Mouse (Mus musculus) hindbrain, embryonic 10.5 days (tissue): ENCODE measurements at regions not wholly inside any gene's neighbourhood (a gene's known extent, or its start where the extent isn't known, plus 50 kb on each side); places are given as distances from the start of the nearest gene placed in this dataset.
A peak's percentile ranks its signal among the peaks of the same experiment; 100 is the strongest.

ENCODE experiments used
- DNase-seq: peaks from one replicate; pipeline ENCODE4 v3.0.0-alpha.2; 2017; ENCODE audit warnings: low spot score
- H3K27ac ChIP-seq: fragments of 300-500 bp; sonication (generic); 2 replicates; pipeline ENCODE4 v1.5.1; 2016; ENCODE audit warnings: mild to moderate bottlenecking, moderate library complexity
- H3K27me3 ChIP-seq: fragments of 300-500 bp; sonication (generic); 2 replicates; pipeline ENCODE4 v1.6.1; 2016; ENCODE audit warnings: mild to moderate bottlenecking; ENCODE audit not compliant: poor library complexity, insufficient read depth, severe bottlenecking
- H3K36me3 ChIP-seq: fragments of 300-500 bp; sonication (generic); 2 replicates; pipeline ENCODE4 v1.6.1; 2016; ENCODE audit warnings: mild to moderate bottlenecking, moderate library complexity
- H3K4me1 ChIP-seq: fragments of 300-500 bp; sonication (generic); replicated peaks from 2 replicates; pipeline ENCODE4 v1.6.1; 2016; ENCODE audit warnings: mild to moderate bottlenecking
- H3K4me3 ChIP-seq: fragments of 300-500 bp; sonication (generic); 2 replicates; pipeline ENCODE4 v1.5.1; 2016; ENCODE audit warnings: mild to moderate bottlenecking, moderate library complexity
- H3K9me3 ChIP-seq: fragments of 300-500 bp; sonication (generic); 2 replicates; pipeline ENCODE4 v1.6.1; 2016; ENCODE audit warnings: mild to moderate bottlenecking, moderate library complexity
- WGBS: fragments of 180-500 bp; shearing (Covaris S2); methylation state at CpG from one replicate; pipeline ENCODE4 v1.1.7; 2016; 5-methylcytosine and 5-hydroxymethylcytosine counted together

- no peaks in the 10 kb centered on the region for H3K27me3 ChIP-seq
- no peaks in the 10 kb centered on the region for H3K4me1 ChIP-seq
- WGBS: 88% methylated on average over 3 of the region's 3 CpGs
- H3K9me3 ChIP-seq: no peaks in the 10 kb centered on the region
- H3K27ac ChIP-seq: no peak overlapping the region
- H3K4me3 ChIP-seq: no peak overlapping the region
- no peaks in the 10 kb centered on the region for H3K36me3 ChIP-seq
- no peak for DNase-seq
Observed at GRCm38 (mm10) chr6:66012675-66013074, 60.3 kb downstream of the 4930544G11Rik start.

GRCm38 (mm10) chr6:66023531-66023930 lies 71.1 kb downstream of the 4930544G11Rik start:
- H3K4me3 ChIP-seq: no peak overlapping the region
- H3K36me3 ChIP-seq: no peaks in the 10 kb centered on the region
- H3K9me3 ChIP-seq: no peaks in the 10 kb centered on the region
- DNase-seq: no peak
- no peak overlapping the region for H3K27ac ChIP-seq
- 83% methylated on average over 1 of the region's 1 CpGs for WGBS
- no peaks in the 10 kb centered on the region for H3K4me1 ChIP-seq
- H3K27me3 ChIP-seq: no peaks in the 10 kb centered on the region

- no peaks in the 10 kb centered on the region for H3K4me1 ChIP-seq
- H3K9me3 ChIP-seq: no peaks in the 10 kb centered on the region
- no peaks in the 10 kb centered on the region for H3K36me3 ChIP-seq
- DNase-seq: no peak
- no peak overlapping the region for H3K4me3 ChIP-seq
- H3K27ac ChIP-seq: no peak overlapping the region
- 85% methylated on average over 2 of the region's 2 CpGs for WGBS
- H3K27me3 ChIP-seq: no peaks in the 10 kb centered on the region
Observed at GRCm38 (mm10) chr6:66036789-66037188, 84.4 kb downstream of the 4930544G11Rik start.

GRCm38 (mm10) chr6:66051852-66052251 lies 99.4 kb downstream of the 4930544G11Rik start:
- 88% methylated on average over 4 of the region's 4 CpGs for WGBS
- Histone ChIP-seq H3K4me3 (no peak overlapping the region), H3K27ac (no peak overlapping the region), H3K36me3 (no peaks in the 10 kb centered on the region), H3K27me3 (no peaks in the 10 kb centered on the region), H3K9me3 (no peaks in the 10 kb centered on the region), H3K4me1 (no peaks in the 10 kb centered on the region)
- DNase-seq: no peak

GRCm38 (mm10) chr6:66052386-66052785 lies 100.0 kb downstream of the 4930544G11Rik start:
- H3K9me3 ChIP-seq: no peaks in the 10 kb centered on the region
- DNase-seq: no peak
- H3K36me3 ChIP-seq: no peaks in the 10 kb centered on the region
- H3K4me3 ChIP-seq: no peak overlapping the region
- no peaks in the 10 kb centered on the region for H3K27me3 ChIP-seq
- H3K27ac ChIP-seq: no peak overlapping the region
- H3K4me1 ChIP-seq: no peaks in the 10 kb centered on the region

GRCm38 (mm10) chr6:66053197-66053596 lies 100.8 kb downstream of the 4930544G11Rik start:
- Histone ChIP-seq H3K9me3 (no peaks in the 10 kb centered on the region), H3K36me3 (no peaks in the 10 kb centered on the region), H3K4me3 (no peak overlapping the region), H3K27ac (no peak overlapping the region), H3K27me3 (no peaks in the 10 kb centered on the region), H3K4me1 (no peaks in the 10 kb centered on the region)
- WGBS: 89% methylated on average over 2 of the region's 2 CpGs
- DNase-seq: no peak

- no peak for DNase-seq
Observed at GRCm38 (mm10) chr6:66068874-66069273, 116.5 kb downstream of the 4930544G11Rik start.

GRCm38 (mm10) chr6:66077445-66077844 lies 125.0 kb downstream of the 4930544G11Rik start:
- peak overlapping the region; percentile 66; the same call in 1 of the 2 replicates for H3K27ac ChIP-seq
- WGBS: 23% methylated on average over 2 of the region's 2 CpGs
- no peak for DNase-seq

More at GRCm38 (mm10) chr6:66068874-66069273, 116.5 kb downstream of the 4930544G11Rik start:
- no peaks in the 10 kb centered on the region for H3K27me3 ChIP-seq
- WGBS: 77% methylated on average over 2 of the region's 2 CpGs
- no peaks in the 10 kb centered on the region for H3K4me1 ChIP-seq
- H3K36me3 ChIP-seq: no peaks in the 10 kb centered on the region
- no peaks in the 10 kb centered on the region for H3K9me3 ChIP-seq
- no peak overlapping the region for H3K27ac ChIP-seq
- no peak overlapping the region for H3K4me3 ChIP-seq

GRCm38 (mm10) chr6:66078769-66079168 lies 126.4 kb downstream of the 4930544G11Rik start:
- no peak for DNase-seq
- 34% methylated on average over 1 of the region's 1 CpGs for WGBS
- peak overlapping the region; percentile 57 for H3K27ac ChIP-seq
- H3K36me3 ChIP-seq: no peaks in the 10 kb centered on the region
- no peak overlapping the region for H3K4me3 ChIP-seq
- H3K9me3 ChIP-seq: no peaks in the 10 kb centered on the region
- no peaks in the 10 kb centered on the region for H3K27me3 ChIP-seq
- H3K4me1 ChIP-seq: peaks cover 27% of the 10 kb centered on the region

More at GRCm38 (mm10) chr6:66077445-66077844, 125.0 kb downstream of the 4930544G11Rik start:
- Histone ChIP-seq H3K9me3 (no peaks in the 10 kb centered on the region), H3K36me3 (no peaks in the 10 kb centered on the region), H3K4me3 (no peak overlapping the region), H3K4me1 (peaks cover 27% of the 10 kb centered on the region), H3K27me3 (no peaks in the 10 kb centered on the region)

- WGBS: 67% methylated on average over 3 of the region's 3 CpGs
- no peaks in the 10 kb centered on the region for H3K9me3 ChIP-seq
- H3K4me3 ChIP-seq: no peak overlapping the region
- no peak overlapping the region for H3K27ac ChIP-seq
- H3K4me1 ChIP-seq: no peaks in the 10 kb centered on the region
- no peaks in the 10 kb centered on the region for H3K36me3 ChIP-seq
- no peaks in the 10 kb centered on the region for H3K27me3 ChIP-seq
- no peak for DNase-seq
Observed at GRCm38 (mm10) chr6:66101555-66102071, 149.2 kb downstream of the 4930544G11Rik start.

- no peak for DNase-seq
- 87% methylated on average over 6 of the region's 6 CpGs for WGBS
- Histone ChIP-seq H3K4me1 (no peaks in the 10 kb centered on the region), H3K36me3 (no peaks in the 10 kb centered on the region), H3K27ac (no peak overlapping the region), H3K4me3 (no peak overlapping the region), H3K9me3 (no peaks in the 10 kb centered on the region), H3K27me3 (no peaks in the 10 kb centered on the region)
Observed at GRCm38 (mm10) chr6:66114366-66114765, 162.0 kb downstream of the 4930544G11Rik start.

GRCm38 (mm10) chr6:66121479-66122183 lies 169.2 kb downstream of the 4930544G11Rik start:
- Histone ChIP-seq H3K27ac (no peak overlapping the region), H3K4me1 (no peaks in the 10 kb centered on the region), H3K9me3 (no peaks in the 10 kb centered on the region), H3K4me3 (no peak overlapping the region), H3K27me3 (no peaks in the 10 kb centered on the region), H3K36me3 (no peaks in the 10 kb centered on the region)
- no peak for DNase-seq
- whole genome bisulfite sequencing: 80% methylated on average over 5 of the region's 5 CpGs

- no peak for DNase-seq
- no peaks in the 10 kb centered on the region for H3K36me3 ChIP-seq
- H3K27ac ChIP-seq: no peak overlapping the region
- no peaks in the 10 kb centered on the region for H3K27me3 ChIP-seq
- no peaks in the 10 kb centered on the region for H3K9me3 ChIP-seq
- no peak overlapping the region for H3K4me3 ChIP-seq
- no peaks in the 10 kb centered on the region for H3K4me1 ChIP-seq
- WGBS: 91% methylated on average over 1 of the region's 1 CpGs
Observed at GRCm38 (mm10) chr6:66124292-66124691, 171.9 kb downstream of the 4930544G11Rik start.
